Mouse (Mus musculus) CD4-positive, CD25-positive, alpha-beta regulatory T cell, adult 4 months (primary cell): ENCODE results near the gene Gstt3. TPM values are rescaled to one million over a fixed set of nuclear protein-coding genes. Genes with fewer than 3 reads are reported as not detected.

Source experiments
- ATAC-seq: one replicate; pipeline ENCODE4 v1.8.0; 2017
- polyA plus RNA-seq, 2 experiments: library from polyadenylated mRNA; unstranded; fragments of 100-300 nt; shearing (Covaris generic); gene quantifications; one replicate each; pipeline ENCODE4 v1.2.1; 2017

Gstt3 gene
- polyA plus RNA-seq = 10 to 100 TPM in 1 of 2 experiments, 1 to 10 TPM in 1; 6.4 to 16.8 TPM

- ATAC-seq = peak; percentile 74
Measured at GRCm38 (mm10) chr10:75780769-75781578, at the start of gene Gstt3, which contains the start of gene Gm20441. Gene Gstt3, minus strand, starts transcription at chr10:75781414. Gene Gm20441, minus strand, starts transcription at chr10:75780954.

- ATAC-seq = no peak
Measured at GRCm38 (mm10) chr10:75830275-75830670, 49.1 kb upstream of the Gstt3 start.

- no peak for ATAC-seq
Measured at GRCm38 (mm10) chr10:75829529-75830274, 48.5 kb upstream of the Gstt3 start.

GRCm38 (mm10) chr10:75828500-75828931 is 47.3 kb upstream of the Gstt3 start:
- ATAC-seq = no peak

GRCm38 (mm10) chr10:75827668-75828360 is 46.6 kb upstream of the Gstt3 start:
- ATAC-seq = no peak

- ATAC-seq = no peak
Measured at GRCm38 (mm10) chr10:75824530-75824929, 43.3 kb upstream of the Gstt3 start.

- no peak for ATAC-seq
Measured at GRCm38 (mm10) chr10:75823782-75824181, 42.6 kb upstream of the Gstt3 start.

- no peak for ATAC-seq
Measured at GRCm38 (mm10) chr10:75822443-75822842, 41.2 kb upstream of the Gstt3 start, which contains the start of gene Gstt4. Gene Gstt4, minus strand, starts transcription at chr10:75822543.

GRCm38 (mm10) chr10:75819882-75820281 is 38.7 kb upstream of the Gstt3 start:
- ATAC-seq = no peak

GRCm38 (mm10) chr10:75818641-75819040 is 37.4 kb upstream of the Gstt3 start:
- no peak for ATAC-seq

GRCm38 (mm10) chr10:75804217-75804616 is 23.0 kb upstream of the Gstt3 start:
- ATAC-seq = no peak

GRCm38 (mm10) chr10:75798176-75798696 is 17.0 kb upstream of the Gstt3 start, which contains the start of gene Gstt1:
Gene Gstt1, minus strand, starts transcription at chr10:75798584.
- ATAC-seq = peak; percentile 35

GRCm38 (mm10) chr10:75797619-75798175 is 16.5 kb upstream of the Gstt3 start:
- peak; percentile 71 for ATAC-seq

GRCm38 (mm10) chr10:75796731-75797516 is 15.7 kb upstream of the Gstt3 start:
- ATAC-seq = no peak

- ATAC-seq = no peak
Measured at GRCm38 (mm10) chr10:75794880-75795279, 13.7 kb upstream of the Gstt3 start.

GRCm38 (mm10) chr10:75790773-75791172 is 9.6 kb upstream of the Gstt3 start:
- peak; percentile 67 for ATAC-seq

- ATAC-seq = no peak
Measured at GRCm38 (mm10) chr10:75789841-75790240, 8.6 kb upstream of the Gstt3 start.

GRCm38 (mm10) chr10:75789081-75789735 is 8.0 kb upstream of the Gstt3 start:
- no peak for ATAC-seq

- ATAC-seq = no peak
Measured at GRCm38 (mm10) chr10:75788277-75788676, 7.1 kb upstream of the Gstt3 start.

- ATAC-seq = no peak
Measured at GRCm38 (mm10) chr10:75785442-75785841, 4.2 kb upstream of the Gstt3 start.
